Comparison of ENCODE assay signal across 9 mouse cellular contexts in the genomic region with DNA sequence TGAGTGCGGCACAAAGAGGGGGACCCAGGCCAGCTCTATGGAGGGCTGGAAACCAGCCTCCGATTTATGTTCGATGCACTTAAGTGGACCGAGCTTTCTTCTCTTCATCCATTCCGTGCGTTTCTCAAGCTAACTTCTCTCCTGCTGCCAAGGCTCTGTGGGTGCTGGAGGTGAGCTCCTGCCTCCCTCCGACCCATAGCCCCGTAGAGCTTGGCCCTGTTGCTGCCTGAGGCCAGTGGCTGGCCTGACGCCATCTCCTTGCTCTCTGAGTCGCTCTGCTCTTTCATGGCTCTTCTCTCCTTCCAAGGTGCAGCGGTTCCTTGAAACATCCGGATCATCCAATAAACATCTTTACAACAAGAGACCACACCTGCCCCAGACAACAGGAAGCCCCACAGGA. TPM values are rescaled to one million over a fixed set of nuclear protein-coding genes. Genes with fewer than 3 reads are reported as not detected.
DNase-seq lines count a peak whose midpoint lies in the region; ATAC-seq lines count a peak whose summit lies in the region.
"Had no signal": no experiment of that assay in that cellular context is flagged by ENCODE, and none has a peak within 500 bp of the region (broad histone marks: within the 10 kb centered on the region; RNA-seq: fewer than 3 reads in every experiment).

No protein-coding gene starts in this region.

- 0 out of 2 replicates have a peak, but pooled peaks cover 4% of the 10 kb centered on the region for H3K27me3 ChIP-seq in heart, embryonic 14.5 days (ENCODE audit: control insufficient read depth, insufficient read depth, low read length)
- no peaks in the 10 kb centered on the region for H3K27me3 ChIP-seq in midbrain, embryonic 11.5 days (ENCODE audit: control insufficient read depth, insufficient read depth, low read length)

- H3K9me3 ChIP-seq in heart, embryonic 14.5 days (ENCODE audit: control insufficient read depth, low read length), result peaks cover 3% of the 10 kb centered on the region; the same call in 1 of the 2 replicates
- no peaks in the 10 kb centered on the region; the same call in 1 of the 2 replicates for H3K9me3 ChIP-seq in midbrain, embryonic 11.5 days (ENCODE audit: control insufficient read depth, low read length)

- no peak overlapping the region for H3K4me3 ChIP-seq in heart, embryonic 14.5 days (ENCODE audit: control insufficient read depth in 1 of 2, insufficient read depth in 1 of 2, low read depth in 1 of 2, low read length in 2 of 2)
- no peak overlapping the region for H3K4me3 ChIP-seq in midbrain, embryonic 11.5 days (ENCODE audit: low read depth, low read length)
- H3K4me3 ChIP-seq: megakaryocyte, embryonic 14.5 days had no signal

- peaks cover 23 to 25% of the 10 kb centered on the region in 2 experiments for H3K4me1 ChIP-seq in heart, embryonic 14.5 days (ENCODE audit: control insufficient read depth in 2 of 2, insufficient read depth in 2 of 2, low read length in 2 of 2)
- H3K4me1 ChIP-seq in midbrain, embryonic 11.5 days (ENCODE audit: control insufficient read depth, insufficient read depth, low read length), result peaks cover 38% of the 10 kb centered on the region

- no peak for ATAC-seq in heart, embryonic 14.5 days (ENCODE audit: insufficient number of reproducible peaks, insufficient read depth, low FRiP score, low read depth)
- ATAC-seq in midbrain, embryonic 11.5 days (ENCODE audit: low FRiP score), result no peak
- ATAC-seq: activated CD4-positive, CD25-positive, alpha-beta regulatory T cell, adult 4 months had no signal

- H3K36me3 ChIP-seq in heart, embryonic 14.5 days (ENCODE audit: control insufficient read depth, insufficient read depth, low read length), result no peaks in the 10 kb centered on the region
- no peaks in the 10 kb centered on the region for H3K36me3 ChIP-seq in midbrain, embryonic 11.5 days (ENCODE audit: control insufficient read depth, insufficient read depth, low read length)

- WGBS in heart, embryonic 14.5 days, result 33% methylated on average over 12 of the region's 12 CpGs
- WGBS in midbrain, embryonic 11.5 days, result 54% methylated on average over 12 of the region's 12 CpGs

- peak overlapping the region; percentile 38 for H3K4me2 ChIP-seq in heart, embryonic 14.5 days (ENCODE audit: low read length)
- H3K4me2 ChIP-seq in midbrain, embryonic 11.5 days, result no peak overlapping the region

- peak; percentile 44 to 59 for DNase-seq in cerebellum, adult 18-20 months
- DNase-seq in cerebellum, postnatal 14 days, result peak; percentile 64 to 67
- DNase-seq in midbrain, embryonic 11.5 days (ENCODE audit: low spot score, missing footprints), result no peak
- DNase-seq in retina, embryonic 14.5 days (ENCODE audit: low spot score), result no peak
- DNase-seq in adrenal gland, adult (ENCODE audit: inconsistent age in 2 of 2, low spot score in 1 of 2), result no peak
- DNase-seq in right cerebral cortex, adult 2 months (ENCODE audit: low spot score in 2 of 2), result no peak

- H3K9ac ChIP-seq in heart, embryonic 14.5 days (ENCODE audit: low read length), result peak overlapping the region; percentile 34; the same call in 1 of the 2 replicates
- H3K9ac ChIP-seq in midbrain, embryonic 11.5 days (ENCODE audit: low read length), result peak overlapping the region; percentile 47; the same call in 1 of the 2 replicates

- peak overlapping the region; percentile 11 to 55; a peak in 2 of 4 replicates for H3K27ac ChIP-seq in heart, embryonic 14.5 days (replicated peaks in 1 of 2; ENCODE audit: control insufficient read depth in 1 of 2, insufficient read depth in 1 of 2, low read depth in 2 of 2, low read length in 2 of 2)
- H3K27ac ChIP-seq in midbrain, embryonic 11.5 days (ENCODE audit: low read depth, low read length), result peak overlapping the region; percentile 73

RNA-seq across cellular contexts. Expression of a gene that starts 4.4 kb away (rescaled TPM):
- polyA plus RNA-seq in heart, embryonic 14.5 days (2014; fragmentation: Nextera tagmentation; extraction: Ambion mirVana), result 0.08 TPM in 1 of 2 replicates, not detected in the other
- 0.25 TPM in 1 of 2 replicates, not detected in the other for polyA plus RNA-seq in midbrain, embryonic 11.5 days (2014; fragmentation: Nextera tagmentation; extraction: Ambion mirVana)

Comparison
In these comparisons a context has a peak if more than half of its experiments do, and no peak if none do; other contexts are left out.
1. DNase-seq: peak in cerebellum, adult 18-20 months (2 of 2) and cerebellum, postnatal 14 days (2 of 2); none in midbrain, embryonic 11.5 days (single experiment), retina, embryonic 14.5 days (single experiment), adrenal gland, adult (0 of 2) and right cerebral cortex, adult 2 months (0 of 2).